Comparison of ENCODE assay signal across 10 mouse cellular contexts in the genomic region with DNA sequence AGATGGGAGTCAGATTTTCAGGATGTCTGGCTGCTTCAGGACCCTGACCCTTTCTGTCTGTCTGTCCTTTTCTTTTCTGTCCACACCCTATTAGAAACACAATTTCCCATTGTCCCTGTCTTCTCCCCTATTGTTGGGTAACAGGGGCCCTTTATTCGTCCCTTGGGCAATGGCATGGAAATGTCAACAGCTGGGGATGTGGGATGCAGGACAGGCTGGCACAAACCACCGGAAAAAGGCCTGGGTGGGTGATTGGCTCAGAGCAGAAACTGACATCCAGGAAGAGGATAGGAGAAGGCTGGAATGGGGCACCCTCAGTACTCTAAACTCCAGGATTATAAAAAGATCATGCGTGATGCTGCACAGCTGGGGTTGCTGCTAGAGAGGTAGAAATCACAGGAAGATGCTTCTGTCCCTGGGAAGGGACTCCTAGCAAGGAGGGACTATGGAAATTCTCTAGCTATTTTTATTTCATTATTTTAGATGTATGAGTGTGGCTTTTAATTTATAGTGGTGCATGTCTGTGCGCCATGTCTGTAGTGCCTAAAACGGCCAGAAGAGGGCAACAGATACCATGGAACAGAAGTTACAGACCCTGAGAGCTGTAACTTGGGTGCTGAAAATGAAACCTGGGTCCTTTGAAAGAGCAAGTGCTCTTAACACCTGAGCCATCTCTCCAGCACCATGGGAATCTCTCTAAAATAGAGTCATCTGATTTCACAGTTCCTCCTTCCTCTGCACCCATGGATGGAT. TPM values are rescaled to one million over a fixed set of nuclear protein-coding genes. Genes with fewer than 3 reads are reported as not detected.
DNase-seq lines count a peak whose midpoint lies in the region; ATAC-seq lines count a peak whose summit lies in the region.
"Had no signal": no experiment of that assay in that cellular context is flagged by ENCODE, and none has a peak within 500 bp of the region (broad histone marks: within the 10 kb centered on the region; RNA-seq: fewer than 3 reads in every experiment).

A gene (minus strand): TSS at position 150 of the 753 bp plus-strand sequence.

- WGBS in liver, embryonic 12.5 days (ENCODE audit: insufficient replicate concordance): 49% methylated on average over 5 of the region's 5 CpGs

- peaks cover 15% of the 10 kb centered on the region for H3K4me1 ChIP-seq in liver, embryonic 12.5 days

- peaks cover 7% of the 10 kb centered on the region; the same call in 1 of the 2 replicates for H3K9me3 ChIP-seq in liver, embryonic 12.5 days (replicated peaks)
- H3K9me3 ChIP-seq: hindbrain, embryonic 12.5 days had no signal

- H3K36me3 ChIP-seq in liver, embryonic 12.5 days: no peaks in the 10 kb centered on the region
- H3K36me3 ChIP-seq: hindbrain, embryonic 12.5 days had no signal

- H3K9ac ChIP-seq in liver, embryonic 12.5 days: no peak within 1 kb of the TSS
- H3K9ac ChIP-seq: hindbrain, embryonic 12.5 days had no signal

- ATAC-seq in frontal cortex, adult (ENCODE audit: low TSS enrichment): peak; percentile 46; the same call in 1 of the 2 replicates
- no peak for ATAC-seq in liver, embryonic 12.5 days
- ATAC-seq in megakaryocyte, adult 5-6 weeks (ENCODE audit: poor library complexity, severe bottlenecking): no peak
- ATAC-seq: Patski had no signal

- DNase-seq in frontal cortex, postnatal 25 days (ENCODE audit: low spot score in 2 of 2): no peak
- peak; percentile 22 for DNase-seq in liver
- peak; percentile 70 for DNase-seq in R1 (ENCODE audit: low read depth, low spot score)
- DNase-seq in lung, postnatal 14 days: peak; percentile 35
- no peak for DNase-seq in spleen, postnatal 14 days (ENCODE audit: low spot score in 2 of 2)

- H3K4me3 ChIP-seq in liver, embryonic 12.5 days: no peak within 1 kb of the TSS
- H3K4me3 ChIP-seq: hindbrain, embryonic 12.5 days had no signal

- no peak within 1 kb of the TSS for H3K27ac ChIP-seq in liver, embryonic 12.5 days
- H3K27ac ChIP-seq: hindbrain, embryonic 12.5 days had no signal

- no peak within 1 kb of the TSS for H3K4me2 ChIP-seq in liver, embryonic 12.5 days
- H3K4me2 ChIP-seq: hindbrain, embryonic 12.5 days had no signal

- H3K27me3 ChIP-seq in liver, embryonic 12.5 days (replicated peaks): peaks cover 95% of the 10 kb centered on the region

RNA-seq across cellular contexts. Expression of the gene that starts here (rescaled TPM):
- not detected in 2 replicates for polyA plus RNA-seq in liver, embryonic 12.5 days (2016; fragmentation: Nextera tagmentation; extraction: Ambion mirVana)
- total RNA-seq in megakaryocyte, adult 5-6 weeks (2015): not detected in 2 replicates
- total RNA-seq in megakaryocyte, adult 5-6 weeks (2017): not detected in 2 replicates

Comparison
In these comparisons a context has a peak if more than half of its experiments do, and no peak if none do; other contexts are left out.
1. DNase-seq: peak in liver (single experiment), R1 (single experiment) and lung, postnatal 14 days (single experiment); none in frontal cortex, postnatal 25 days (0 of 2) and spleen, postnatal 14 days (0 of 2).